Mouse (Mus musculus): ENCODE results near the gene Bicra. TPM values are rescaled to one million over a fixed set of nuclear protein-coding genes. Genes with fewer than 3 reads are reported as not detected.
A peak's percentile ranks its signal among the peaks of the same experiment; 100 is the strongest.

The Bicra gene
- total RNA-seq, 2 experiments from 2014 or later, result 8.2 to 11.5 TPM

DNA sequence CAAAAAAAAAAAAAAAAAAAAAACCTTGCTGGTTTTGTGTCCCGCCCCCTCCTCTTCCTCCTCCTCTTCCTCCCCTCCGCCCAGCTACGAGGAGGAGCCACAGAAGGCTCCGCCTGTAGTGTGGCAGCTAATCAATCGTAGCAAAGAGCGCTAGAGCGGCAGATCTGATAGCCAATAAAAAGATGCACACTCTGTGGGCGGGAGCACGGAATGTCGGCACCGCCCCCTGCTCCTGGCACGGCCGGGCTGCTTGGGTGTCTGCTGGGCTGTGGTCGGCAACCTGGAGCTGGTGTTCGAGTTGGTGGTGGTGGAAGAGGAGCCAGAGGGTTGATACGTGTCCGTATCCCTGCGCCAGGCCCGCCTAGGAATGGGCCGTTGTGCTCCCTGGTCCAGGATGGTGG is 443 bp upstream of the Bicra start:
- peak; percentile 93 for DNase-seq

DNA sequence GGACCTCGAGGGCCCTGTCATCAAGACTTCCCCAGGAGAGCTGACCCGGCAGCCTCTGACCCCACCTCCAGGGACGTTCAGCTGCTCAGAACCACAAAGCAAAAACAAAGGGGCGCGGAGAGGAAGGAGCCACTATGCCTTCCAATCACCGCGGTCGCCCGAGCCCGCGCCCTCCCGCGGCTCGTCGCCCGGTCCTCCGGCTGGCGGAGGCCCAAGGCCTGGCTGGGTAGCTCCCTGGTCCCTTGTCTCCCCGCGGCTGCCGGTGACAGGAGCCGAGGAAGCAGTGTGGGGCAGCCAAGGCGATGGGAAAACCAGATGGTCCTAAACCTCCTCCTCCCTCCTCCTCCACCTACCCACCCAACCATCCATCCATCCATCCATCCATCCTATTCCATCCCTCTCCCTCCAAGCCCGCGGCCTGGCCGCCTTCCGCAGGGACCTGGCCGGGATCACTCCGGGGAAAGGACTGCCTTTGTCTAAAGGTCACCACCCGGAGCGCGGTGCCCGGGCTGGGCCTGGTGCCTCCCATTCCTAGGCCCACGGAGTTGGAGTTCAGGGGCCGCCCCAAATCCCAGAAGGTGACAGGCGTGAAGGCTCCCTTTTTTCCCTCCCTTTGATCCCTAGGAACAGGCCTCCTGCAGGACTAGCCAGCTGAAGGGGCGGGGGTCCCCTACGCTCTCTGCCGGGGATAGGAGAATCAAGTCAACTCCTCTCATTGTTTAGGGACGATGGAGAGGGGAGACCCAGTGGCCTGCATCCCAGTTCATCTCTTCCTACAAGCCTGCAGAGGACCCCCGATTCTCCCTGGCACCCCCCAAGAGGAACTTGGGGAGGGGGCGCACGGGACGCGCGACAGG is 1.0 kb downstream of the Bicra start:
- DNase-seq, result peak; percentile 83

DNA sequence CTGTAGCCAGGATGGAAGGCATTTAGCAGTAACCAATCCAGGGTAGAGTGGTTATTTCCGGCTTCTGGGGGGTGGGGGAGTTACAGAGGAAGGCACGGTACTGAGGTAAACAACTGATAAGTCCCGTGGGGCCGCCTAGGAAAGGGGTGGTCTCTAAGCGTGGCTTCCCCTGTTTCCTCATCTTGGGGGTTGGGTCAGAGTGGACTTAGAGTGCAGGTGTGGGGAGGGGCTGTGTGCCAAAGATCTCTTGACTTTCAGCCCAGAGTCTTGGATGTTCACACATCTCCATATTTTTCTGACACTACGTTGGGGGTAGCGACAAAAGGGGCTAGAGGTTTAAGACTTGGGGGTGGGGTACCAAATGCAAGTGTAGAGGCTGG is 1.6 kb downstream of the Bicra start:
- DNase-seq, result peak; percentile 48

DNA sequence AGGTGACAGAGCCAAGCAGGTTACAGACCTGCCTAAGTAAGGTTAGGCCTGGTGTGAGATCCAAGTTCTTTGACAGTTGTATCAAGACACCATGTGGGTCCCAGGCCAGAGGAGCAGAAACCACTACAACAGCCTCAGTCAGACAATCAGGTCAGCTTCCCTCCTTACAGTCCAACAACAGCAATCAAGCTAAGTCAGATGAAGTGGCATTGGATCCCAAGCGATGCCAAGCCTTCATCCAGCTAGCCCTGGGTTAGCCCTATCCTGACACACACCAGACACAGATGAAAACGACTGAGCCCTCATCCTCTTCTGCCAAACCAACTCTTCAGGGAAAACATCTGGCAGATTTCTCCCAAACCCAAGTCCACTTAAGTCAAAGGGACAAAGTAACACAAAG is 2.2 kb downstream of the Bicra start:
- DNase-seq, result no peak

DNA sequence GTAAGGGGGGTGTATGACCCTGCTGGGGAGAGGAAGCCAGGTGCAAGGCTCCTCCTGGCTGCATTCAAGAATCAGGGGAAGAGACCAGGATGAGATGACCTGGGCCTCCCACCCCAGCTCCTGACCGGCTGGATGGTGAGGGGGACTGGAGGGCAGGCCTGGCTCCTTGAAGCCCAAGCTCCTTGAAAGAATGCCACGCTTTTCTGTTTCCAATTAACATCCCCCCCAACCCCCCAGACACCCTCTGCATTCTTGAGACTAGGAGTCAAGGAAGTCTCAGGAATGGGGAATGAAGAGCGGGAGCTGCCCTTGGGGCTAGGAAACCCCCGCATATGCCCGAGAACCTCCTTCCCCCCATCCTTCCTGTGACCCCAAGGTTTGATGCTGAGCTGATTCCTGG is 3.2 kb downstream of the Bicra start:
- no peak for DNase-seq

DNA sequence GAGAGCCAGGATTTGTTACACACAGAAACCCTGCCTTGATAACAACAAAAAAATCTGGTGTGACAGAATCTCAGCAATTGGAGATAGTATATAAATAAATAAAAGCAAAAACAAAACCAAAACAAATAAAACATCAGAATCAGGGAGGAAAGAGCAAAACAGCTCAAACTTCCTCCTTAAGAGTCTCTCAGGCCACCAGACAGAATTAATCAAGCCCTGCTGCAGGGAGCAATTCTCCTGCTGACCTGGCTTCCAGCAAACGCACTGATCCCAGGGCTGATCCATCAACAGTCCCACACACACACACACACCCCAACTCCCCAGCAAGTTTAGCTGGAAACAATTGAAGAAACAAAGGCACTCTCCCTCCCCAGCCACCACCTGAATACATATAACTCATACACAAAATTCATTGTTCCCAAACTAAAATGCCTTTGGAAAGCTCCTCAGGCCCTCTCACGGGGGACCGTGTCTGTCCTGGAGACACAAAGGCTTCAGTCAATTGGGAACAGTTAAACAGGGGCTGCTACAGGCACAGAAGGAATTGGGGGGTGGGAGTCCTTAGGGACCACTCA is 3.8 kb downstream of the Bicra start:
- no peak for DNase-seq

DNA sequence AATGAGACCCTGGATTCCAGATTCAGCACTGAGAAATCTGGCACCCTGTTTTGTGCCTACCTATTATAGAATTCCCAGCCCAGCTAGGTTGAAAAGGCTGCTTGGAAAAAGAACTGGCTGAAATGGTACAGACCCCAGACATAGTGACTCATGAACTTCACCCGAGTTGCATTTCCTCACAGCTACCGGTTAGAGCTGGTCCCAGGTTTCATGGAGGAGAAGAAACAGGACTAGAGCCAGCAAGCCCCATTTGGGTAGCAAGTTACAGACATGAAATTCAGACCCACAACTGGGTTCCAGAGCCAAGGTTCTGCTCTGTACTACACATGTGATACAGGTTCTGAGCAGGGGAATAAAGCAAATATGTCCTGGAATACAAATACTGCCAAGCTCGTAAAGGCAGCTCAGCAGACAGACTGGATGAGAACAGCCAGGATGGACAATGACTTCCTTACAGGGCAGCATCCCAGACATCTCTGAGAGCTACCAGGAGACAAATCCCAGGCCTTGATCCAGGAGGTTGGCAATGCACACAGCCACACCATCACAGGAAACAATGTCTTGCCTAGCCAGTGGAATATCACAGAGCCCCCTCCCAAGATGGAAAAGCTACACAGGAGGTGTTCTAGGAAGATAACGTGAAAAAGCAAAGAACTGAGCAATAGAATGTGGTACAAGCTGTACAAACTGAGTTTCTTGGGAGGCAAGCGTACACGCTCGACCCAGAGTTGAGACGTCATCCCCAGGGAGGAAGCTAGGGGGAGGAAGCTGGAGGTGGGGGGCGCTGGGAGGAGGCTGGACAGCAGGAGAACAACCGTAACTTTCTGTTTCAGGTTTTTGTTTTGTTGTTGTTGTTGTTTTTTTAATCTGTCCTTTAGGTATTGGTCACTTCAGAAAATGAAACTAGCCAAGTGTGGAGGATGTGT is 4.6 kb downstream of the Bicra start:
- DNase-seq, result no peak

DNA sequence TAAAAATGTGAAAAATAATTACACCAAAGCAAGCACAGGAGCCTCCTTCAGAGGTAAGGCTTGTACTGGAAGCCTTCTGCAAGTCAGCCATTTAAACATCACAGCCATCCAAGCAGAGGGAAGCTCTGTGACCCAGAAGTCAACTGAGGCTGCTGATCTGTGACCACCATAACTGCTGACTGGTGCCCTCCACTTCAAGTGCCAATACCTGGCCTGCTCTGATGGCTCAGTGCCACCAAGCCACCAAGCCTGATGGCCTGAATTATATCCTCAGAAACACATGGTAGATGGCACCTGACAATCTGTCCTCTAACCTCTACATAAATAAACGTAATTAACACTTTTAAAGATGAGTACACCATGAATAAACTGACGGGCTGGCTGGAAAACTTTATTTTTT is 6.5 kb downstream of the Bicra start:
- DNase-seq, result no peak

DNA sequence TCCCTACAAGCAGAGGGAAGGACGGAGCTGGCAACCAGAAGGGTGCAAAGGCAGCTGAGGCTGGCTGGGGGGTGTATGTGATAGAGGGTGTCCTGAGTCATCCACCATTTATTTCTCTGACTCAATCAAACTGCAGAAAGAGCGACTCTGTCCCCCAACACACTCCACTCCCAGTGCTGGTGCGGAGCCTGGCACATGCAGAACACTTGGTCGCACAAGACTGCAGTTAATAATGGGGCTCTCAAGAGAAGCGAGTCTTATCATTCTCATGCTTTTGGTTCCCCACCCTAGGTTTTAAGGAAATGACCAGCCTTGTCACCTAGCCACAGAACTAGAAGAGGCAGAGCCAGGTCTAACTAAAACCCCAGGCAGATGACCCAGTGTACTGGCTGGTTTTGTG is 8.4 kb downstream of the Bicra start:
- DNase-seq, result no peak

DNA sequence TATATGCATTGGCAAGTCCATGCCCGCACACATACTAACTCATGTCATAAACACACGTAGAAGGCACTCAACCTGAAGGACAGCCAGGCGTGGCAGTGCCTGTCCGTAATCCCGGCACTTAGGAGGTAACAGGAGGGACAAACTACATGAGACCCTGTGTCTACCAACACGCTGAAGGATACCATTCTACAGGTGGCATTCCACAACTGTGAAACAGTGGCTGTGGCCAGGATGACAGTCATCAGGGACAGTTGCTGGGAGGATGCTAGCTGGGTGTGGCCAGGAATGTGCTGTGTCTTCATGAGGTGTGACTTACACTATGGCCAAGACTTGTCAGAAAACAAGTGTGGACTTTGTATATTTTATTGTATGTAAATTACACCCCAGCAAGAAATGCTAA is 10.7 kb downstream of the Bicra start:
- DNase-seq, result no peak

DNA sequence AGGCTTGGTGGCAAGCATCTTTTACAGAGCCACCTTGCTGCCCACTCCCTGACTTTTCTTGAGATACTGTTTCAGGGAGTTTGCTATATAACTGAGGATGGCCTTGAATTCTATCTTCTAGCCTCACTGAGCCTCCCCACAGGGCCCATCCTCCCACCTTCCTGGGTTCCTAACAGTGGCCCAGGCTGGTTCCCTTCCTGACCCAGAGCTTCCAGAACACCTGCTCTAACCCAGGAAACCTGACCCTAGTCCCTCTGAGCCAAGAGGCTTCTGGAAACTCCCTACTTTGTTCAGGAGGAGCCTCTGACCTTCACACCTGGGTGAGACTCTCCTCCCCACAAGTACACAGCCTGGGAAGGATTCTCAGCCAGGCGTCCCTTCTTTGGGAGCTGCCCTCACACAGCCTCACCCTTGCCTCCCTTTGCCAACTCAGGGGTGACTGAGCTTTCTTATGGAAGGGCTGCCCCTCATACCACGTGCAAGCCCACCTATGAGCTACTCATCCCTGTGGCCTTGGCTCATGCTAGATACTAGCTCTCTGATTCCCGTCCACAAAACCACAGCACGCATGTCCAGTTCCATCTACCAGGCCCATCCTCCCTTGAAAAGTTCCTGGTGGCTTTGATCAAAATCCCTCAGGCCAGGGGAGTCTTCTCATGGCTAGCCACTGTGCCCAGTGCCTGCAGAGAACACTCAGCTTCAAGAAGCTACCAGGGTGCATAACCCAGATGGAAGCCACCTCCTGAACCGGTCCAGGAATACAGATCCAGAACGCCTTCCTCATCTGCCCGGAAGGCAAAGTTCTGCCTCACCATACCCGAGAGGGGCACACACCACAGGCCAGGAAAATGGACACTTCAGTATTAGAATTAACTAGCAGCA is 13.9 kb downstream of the Bicra start:
- DNase-seq, result no peak

DNA sequence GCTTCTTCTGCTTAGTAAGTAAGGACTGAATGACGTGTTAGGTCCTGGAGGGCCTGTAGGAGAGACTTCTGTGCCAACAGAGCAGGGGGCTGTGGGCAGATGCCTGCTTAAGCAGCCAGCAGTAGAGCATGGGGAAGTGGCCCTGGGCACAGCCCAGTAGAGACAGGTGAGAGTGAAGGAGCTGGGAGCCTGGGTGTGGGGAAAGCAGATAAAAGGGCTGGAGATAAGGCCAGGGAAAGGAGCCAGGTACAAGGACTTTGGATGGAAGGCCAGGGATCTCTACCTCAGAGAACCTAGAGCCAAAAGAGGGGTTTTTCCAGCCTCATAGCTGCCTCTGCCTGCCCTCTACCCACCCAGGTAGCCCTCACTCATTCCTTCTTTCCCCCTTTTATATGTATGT is 14.7 kb downstream of the Bicra start:
- DNase-seq, result no peak

DNA sequence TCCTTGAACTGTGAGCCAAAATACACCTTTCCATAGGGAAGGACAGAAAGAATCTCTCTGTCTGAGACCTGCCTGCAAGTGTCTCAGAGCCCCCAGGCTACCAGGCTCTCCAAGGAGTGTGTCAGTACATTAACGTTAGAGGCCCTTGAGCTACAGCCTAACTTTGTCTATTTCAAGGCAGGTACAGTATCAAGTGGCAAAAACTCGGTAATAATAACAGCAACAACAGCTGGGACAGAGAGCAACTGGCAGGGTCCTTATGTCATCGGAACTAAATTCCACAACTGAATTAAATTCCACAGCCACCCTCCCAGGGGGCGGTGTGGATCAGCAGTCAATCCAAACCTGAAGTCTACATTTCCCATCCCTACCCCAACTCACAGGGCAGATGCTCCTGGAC is 16.6 kb downstream of the Bicra start:
- DNase-seq, result no peak

DNA sequence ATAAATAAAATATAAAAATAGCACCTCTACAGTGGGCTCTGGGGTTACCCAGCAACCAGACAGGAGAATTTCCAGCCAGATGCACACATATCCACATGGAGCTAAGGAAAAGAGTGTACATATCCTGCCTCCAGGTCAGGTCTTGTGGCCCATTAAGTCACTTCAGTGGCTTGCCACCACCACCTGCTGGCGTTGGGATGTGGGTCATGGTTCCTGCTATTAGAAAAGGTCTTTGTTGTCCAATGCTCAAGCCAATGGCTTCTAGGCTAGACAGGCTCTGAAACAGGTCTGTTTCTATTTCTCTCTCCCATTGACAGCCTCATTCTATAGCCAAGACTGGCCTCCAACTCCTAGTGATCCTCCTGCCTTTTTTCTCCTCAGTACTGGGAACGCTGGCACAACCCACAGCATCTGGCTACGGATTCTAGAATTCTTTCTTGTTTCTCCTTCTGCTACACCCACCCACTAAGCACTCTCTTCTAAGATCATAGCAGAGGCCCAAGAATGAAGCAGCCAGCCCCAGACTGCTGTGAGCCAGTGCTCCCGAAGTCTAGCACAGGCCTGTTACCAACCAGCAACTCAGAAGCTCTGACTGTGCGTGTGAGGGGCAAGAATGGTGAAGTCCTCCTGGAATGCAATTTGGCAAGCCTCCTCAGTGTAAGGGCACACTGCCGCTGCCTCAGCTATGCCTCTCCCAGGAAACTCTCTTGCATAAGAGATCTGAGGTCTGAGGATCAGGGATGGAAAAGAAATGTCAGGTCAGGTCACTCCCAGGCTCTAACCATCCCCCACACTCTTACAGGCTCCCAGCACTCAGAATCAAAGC is 19.4 kb downstream of the Bicra start:
- peak; percentile 35 for DNase-seq

DNA sequence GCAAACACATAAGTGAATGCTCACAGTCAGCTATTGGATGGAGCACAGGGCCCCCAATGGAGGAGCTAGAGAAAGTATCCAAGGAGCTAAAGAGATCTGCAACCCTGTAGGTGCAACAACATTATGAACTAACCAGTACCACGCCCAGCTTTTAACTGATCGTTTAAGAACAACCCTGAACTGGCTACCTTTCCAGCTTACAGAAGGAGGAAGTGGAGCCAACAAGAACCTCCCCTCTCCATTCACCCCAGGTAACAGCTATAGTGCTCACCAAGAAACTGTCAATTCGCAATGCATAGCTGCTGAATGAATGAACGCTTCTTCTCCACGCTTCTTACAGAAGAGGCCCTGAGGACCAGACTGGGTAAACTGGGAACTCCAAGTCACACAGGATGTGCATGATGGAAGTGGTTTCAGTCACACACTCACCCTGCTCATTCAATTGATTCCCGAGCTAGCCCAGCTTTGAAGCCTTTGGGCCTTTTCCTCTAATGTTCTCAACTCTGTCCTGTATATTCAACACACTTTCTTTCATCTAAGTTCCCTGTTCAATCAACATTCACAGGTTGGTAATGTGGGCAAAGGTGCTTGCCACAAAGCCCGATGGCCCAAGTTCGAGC is 23.0 kb downstream of the Bicra start:
- no peak for DNase-seq

DNA sequence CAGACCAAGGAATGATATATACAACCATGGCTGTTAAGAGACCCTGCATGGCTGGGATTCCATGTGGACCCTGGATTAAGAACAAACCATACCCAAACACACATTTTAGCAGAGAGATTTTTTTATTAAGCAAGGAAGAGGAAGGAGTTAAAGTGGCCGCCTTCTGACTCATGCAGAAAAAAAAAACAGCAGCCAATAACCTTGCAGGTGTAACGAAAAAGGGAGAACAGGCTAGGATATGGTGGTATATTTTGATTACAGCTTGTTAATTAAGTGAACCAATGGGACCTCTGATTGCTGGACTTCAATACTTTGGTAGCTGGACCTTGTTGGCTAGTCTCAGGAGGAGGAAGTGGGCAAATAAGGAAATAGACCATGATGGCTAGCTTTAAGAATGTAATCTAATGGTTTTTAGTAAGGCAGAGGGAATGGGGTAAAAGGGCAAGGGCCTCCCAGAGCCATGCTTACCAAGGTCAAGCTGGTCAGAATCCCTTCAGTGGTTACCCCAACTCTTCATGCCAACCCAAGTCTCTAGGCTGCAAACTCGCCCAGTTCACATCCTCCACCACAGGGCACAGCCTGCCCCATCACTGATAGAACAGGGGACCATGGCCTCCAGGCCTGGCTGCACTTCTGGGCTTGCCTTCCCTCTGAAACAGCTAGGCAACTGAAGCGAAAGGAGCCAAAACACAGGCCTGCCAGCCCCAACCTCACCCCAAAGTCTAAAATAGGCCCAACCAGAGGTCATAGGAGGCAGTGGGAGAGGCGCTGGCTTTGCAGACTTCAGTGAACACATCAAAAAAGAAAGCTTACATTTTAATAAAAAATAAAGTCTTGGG is 28.2 kb downstream of the Bicra start:
- DNase-seq, result no peak

DNA sequence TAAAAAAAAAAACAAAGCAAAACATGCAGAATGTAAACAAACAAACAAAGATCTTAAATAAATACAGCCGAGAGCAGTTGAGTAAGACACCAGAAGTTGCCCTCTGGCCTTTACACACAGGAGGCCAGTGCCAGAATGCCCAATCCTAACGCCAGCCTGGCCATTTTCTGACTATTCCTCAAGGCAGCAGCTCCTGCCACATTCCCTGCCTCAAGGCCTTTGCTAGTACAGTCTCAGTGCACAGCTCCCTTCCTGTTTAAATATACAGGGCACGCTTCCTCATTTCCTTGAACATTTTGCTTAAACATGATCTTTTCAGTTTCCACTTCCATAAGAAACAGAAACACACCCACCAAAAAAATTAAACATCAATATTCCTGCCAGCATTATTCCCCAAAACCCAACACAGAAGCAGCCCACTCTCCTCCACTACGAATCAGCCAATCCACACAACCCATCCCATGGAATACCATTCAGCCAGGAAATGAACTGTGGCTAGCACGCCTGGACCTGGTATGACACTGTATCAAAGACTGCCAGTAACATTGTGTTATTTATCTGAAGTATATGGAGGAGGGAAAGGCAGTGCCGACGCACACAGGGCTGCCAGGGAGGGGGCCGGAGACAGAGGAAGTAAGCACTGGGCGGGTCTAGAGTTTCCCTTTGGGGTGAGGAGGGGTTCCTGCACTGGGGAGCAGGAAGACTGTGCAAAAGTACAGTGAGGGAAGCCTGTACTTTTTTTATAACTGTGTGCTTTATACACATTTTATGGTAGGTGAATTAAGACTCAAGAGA is 29.5 kb downstream of the Bicra start:
- DNase-seq, result no peak

DNA sequence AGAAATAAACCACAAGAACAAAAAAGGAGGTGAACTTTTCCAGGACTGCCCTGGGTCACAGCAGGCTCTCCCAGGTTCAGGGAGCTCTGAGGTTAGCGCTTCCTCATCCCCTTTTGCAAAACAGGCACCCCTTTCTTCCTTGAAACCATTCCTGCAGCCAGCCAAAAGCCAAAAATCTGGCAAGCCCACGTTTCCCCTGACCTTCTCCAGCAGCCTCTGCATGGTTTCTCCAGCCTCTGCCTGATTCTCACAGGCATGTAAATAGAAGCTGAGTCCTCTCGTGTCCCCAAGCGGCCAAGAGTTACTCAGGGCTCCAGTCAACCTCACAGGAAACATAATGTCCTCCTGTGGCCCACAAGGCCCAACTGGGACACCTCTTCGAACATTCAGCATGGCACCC is 32.3 kb downstream of the Bicra start:
- no peak for DNase-seq
